12 mouse cellular contexts compared by ENCODE assay signal in the genomic region with DNA sequence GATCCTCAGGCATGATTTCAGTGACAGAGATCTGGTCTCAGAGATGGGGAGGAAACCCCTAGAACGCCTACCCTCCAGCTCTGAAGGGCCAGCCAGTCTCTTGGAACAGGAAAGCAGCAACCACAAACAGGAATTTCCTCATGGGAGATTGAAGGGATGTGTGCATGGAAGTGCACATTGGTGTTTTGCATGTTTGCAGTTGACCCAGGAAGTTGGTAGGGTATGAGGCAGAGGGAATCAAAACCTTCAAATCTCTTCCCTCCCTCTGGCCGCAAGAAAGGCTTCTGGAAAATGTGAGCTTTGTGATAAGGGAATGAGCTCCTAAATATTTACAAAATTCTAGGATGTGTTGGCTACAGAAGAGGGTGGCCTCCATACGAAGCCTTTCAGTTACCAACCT. TPM values are rescaled to one million over a fixed set of nuclear protein-coding genes. Genes with fewer than 3 reads are reported as not detected.
A peak's percentile ranks its signal among the peaks of the same experiment; 100 is the strongest.
DNase-seq lines count a peak whose midpoint lies in the region; ATAC-seq and TF ChIP-seq lines count a peak whose summit lies in the region.
"Had no signal": no experiment of that assay in that cellular context is flagged by ENCODE, and none has a peak within 500 bp of the region (broad histone marks: within the 10 kb centered on the region; RNA-seq: fewer than 3 reads in every experiment).

No protein-coding gene starts in this region.

- ATAC-seq in heart, embryonic 13.5 days (ENCODE audit: extremely low read depth, insufficient number of reproducible peaks, low FRiP score, low TSS enrichment) = no peak
- no peak for ATAC-seq in hindbrain, embryonic 15.5 days (ENCODE audit: low FRiP score, low read depth)
- no peak for ATAC-seq in lung, embryonic 15.5 days (ENCODE audit: borderline replicate concordance, extremely low read depth, low FRiP score, low TSS enrichment)

- no peak for TF ChIP-seq CTCF in layer of hippocampus, adult 2 months (conservative IDR thresholded peaks at IDR 0.05)

- peak overlapping the region; percentile 65 for H3K27ac ChIP-seq in heart, embryonic 13.5 days (replicated peaks)
- H3K27ac ChIP-seq in layer of hippocampus, adult 2 months = peak overlapping the region; percentile 28; the same call in 1 of the 2 replicates
- peak overlapping the region; percentile 97; the same call in 1 of the 2 replicates for H3K27ac ChIP-seq in hindbrain, embryonic 15.5 days (replicated peaks)
- peak overlapping the region; percentile 94 for H3K27ac ChIP-seq in lung, embryonic 15.5 days
- H3K27ac ChIP-seq: liver, embryonic 14.5 days had no signal

- 30% methylated on average over 3 of the region's 3 CpGs for WGBS in heart, embryonic 13.5 days
- WGBS in hindbrain, embryonic 15.5 days = 73% methylated on average over 3 of the region's 3 CpGs
- WGBS in lung, embryonic 15.5 days = 48% methylated on average over 3 of the region's 3 CpGs

- H3K4me3 ChIP-seq in heart, embryonic 13.5 days = no peak overlapping the region
- H3K4me3 ChIP-seq in layer of hippocampus, adult 2 months = no peak overlapping the region
- H3K4me3 ChIP-seq in hindbrain, embryonic 15.5 days = no peak overlapping the region
- H3K4me3 ChIP-seq in lung, embryonic 15.5 days = no peak overlapping the region
- H3K4me3 ChIP-seq: embryonic facial prominence, embryonic 10.5 days; forebrain, embryonic 12.5 days had no signal

- peak overlapping the region; percentile 21; the same call in 1 of the 2 replicates for H3K9ac ChIP-seq in heart, embryonic 13.5 days
- no peak overlapping the region for H3K9ac ChIP-seq in hindbrain, embryonic 15.5 days
- no peak overlapping the region for H3K9ac ChIP-seq in lung, embryonic 15.5 days
- H3K9ac ChIP-seq: forebrain, embryonic 12.5 days; liver, embryonic 14.5 days had no signal

- H3K36me3 ChIP-seq in heart, embryonic 13.5 days = peaks cover 3% of the 10 kb centered on the region; the same call in 1 of the 2 replicates
- H3K36me3 ChIP-seq in hindbrain, embryonic 15.5 days = no peaks in the 10 kb centered on the region
- H3K36me3 ChIP-seq in lung, embryonic 15.5 days = no peaks in the 10 kb centered on the region
- H3K36me3 ChIP-seq: forebrain, embryonic 12.5 days had no signal

- H3K27me3 ChIP-seq in heart, embryonic 13.5 days (replicated peaks) = peaks cover 20% of the 10 kb centered on the region
- H3K27me3 ChIP-seq in hindbrain, embryonic 15.5 days = no peaks in the 10 kb centered on the region
- H3K27me3 ChIP-seq in lung, embryonic 15.5 days = no peaks in the 10 kb centered on the region
- H3K27me3 ChIP-seq: forebrain, embryonic 12.5 days had no signal

- H3K4me1 ChIP-seq in heart, embryonic 13.5 days = peaks cover 73% of the 10 kb centered on the region
- peaks cover 54% of the 10 kb centered on the region for H3K4me1 ChIP-seq in hindbrain, embryonic 15.5 days (replicated peaks)
- H3K4me1 ChIP-seq in lung, embryonic 15.5 days = peaks cover 51% of the 10 kb centered on the region

- DNase-seq in heart, adult 11 months = no peak
- DNase-seq in layer of hippocampus, adult 2 months (ENCODE audit: low spot score in 2 of 2) = no peak
- DNase-seq in layer of hippocampus, postnatal 36 days = no peak
- no peak for DNase-seq in adipocyte (ENCODE audit: low spot score)
- DNase-seq in layer of hippocampus, postnatal 10 days (ENCODE audit: low spot score in 2 of 2) = no peak
- DNase-seq: retina, postnatal 1 day had no signal

- no peaks in the 10 kb centered on the region for H3K9me3 ChIP-seq in heart, embryonic 13.5 days
- H3K9me3 ChIP-seq in hindbrain, embryonic 15.5 days = no peaks in the 10 kb centered on the region
- H3K9me3 ChIP-seq in lung, embryonic 15.5 days = no peaks in the 10 kb centered on the region
- H3K9me3 ChIP-seq: embryonic facial prominence, embryonic 10.5 days; forebrain, embryonic 12.5 days had no signal

- peak overlapping the region; percentile 76 for H3K4me2 ChIP-seq in heart, embryonic 13.5 days
- H3K4me2 ChIP-seq in hindbrain, embryonic 15.5 days = no peak overlapping the region
- 0 out of 2 replicates have a peak overlapping the region, but pooled peaks have one; percentile 3 for H3K4me2 ChIP-seq in lung, embryonic 15.5 days

RNA-seq across cellular contexts. Expression of a gene that starts 33.0 kb away (rescaled TPM):
- polyA plus RNA-seq in heart, embryonic 13.5 days (2015; fragmentation: Nextera tagmentation; extraction: Ambion mirVana) = 5.0 and 5.1 TPM in 2 replicates
- 10 to 100 TPM; 26.3 to 28.3 TPM for total RNA-seq in layer of hippocampus, adult 2 months (2021)
- total RNA-seq in layer of hippocampus, postnatal 36 days (2021) = 10 to 100 TPM; 24.2 to 25.2 TPM
- polyA plus RNA-seq in hindbrain, embryonic 15.5 days (2015; fragmentation: Nextera tagmentation; extraction: Ambion mirVana) = 3.5 and 3.7 TPM in 2 replicates
- 9.9 and 10.9 TPM in 2 replicates for polyA plus RNA-seq in lung, embryonic 15.5 days (2015; fragmentation: Nextera tagmentation; extraction: Ambion mirVana)
- total RNA-seq in layer of hippocampus, postnatal 10 days (2021) = 10 to 100 TPM; 15.9 to 17.7 TPM

Comparison
In these comparisons a context has a peak if more than half of its experiments do, and no peak if none do; other contexts are left out.
1. H3K27ac ChIP-seq: peak in every context shown above with its lines; median percentile 97 in hindbrain, embryonic 15.5 days; 94 in lung, embryonic 15.5 days; 65 in heart, embryonic 13.5 days; 28 in layer of hippocampus, adult 2 months.